Mouse (Mus musculus): ENCODE measurements around the gene Armc12.
A peak's percentile ranks its signal among the peaks of the same experiment; 100 is the strongest.

Gene Armc12

GRCm38 (mm10) chr17:28513337-28513736 is 17.3 kb upstream of the Armc12 start:
- DNase-seq (ENCODE audit: extremely low spot score, low spot score), result no peak

DNA sequence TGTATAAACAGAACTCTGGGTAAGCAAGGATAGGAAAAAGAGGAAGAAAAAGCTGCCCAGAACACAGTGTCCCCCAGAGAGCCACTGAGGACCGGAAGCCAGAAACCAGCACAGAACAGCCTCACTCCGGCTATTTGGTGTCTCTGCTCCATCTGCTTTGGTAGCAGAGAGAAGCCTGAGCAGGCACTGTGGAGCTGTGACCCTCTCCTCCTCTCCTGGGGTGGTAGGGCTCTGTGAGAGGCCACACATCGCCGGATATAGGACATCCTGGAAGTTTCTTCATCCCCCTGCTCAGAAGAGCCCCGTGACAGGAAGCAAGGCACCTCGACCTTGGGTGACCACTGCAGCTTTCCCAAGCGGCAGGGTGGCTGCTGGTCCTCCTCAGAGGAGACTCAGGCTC is 16.8 kb upstream of the Armc12 start:
- no peak for DNase-seq (ENCODE audit: extremely low spot score, low spot score)

- DNase-seq (ENCODE audit: extremely low spot score, low spot score), result no peak
These were observed 16.1 kb upstream of the Armc12 start for GRCm38 (mm10) chr17:28514555-28514954.

DNA sequence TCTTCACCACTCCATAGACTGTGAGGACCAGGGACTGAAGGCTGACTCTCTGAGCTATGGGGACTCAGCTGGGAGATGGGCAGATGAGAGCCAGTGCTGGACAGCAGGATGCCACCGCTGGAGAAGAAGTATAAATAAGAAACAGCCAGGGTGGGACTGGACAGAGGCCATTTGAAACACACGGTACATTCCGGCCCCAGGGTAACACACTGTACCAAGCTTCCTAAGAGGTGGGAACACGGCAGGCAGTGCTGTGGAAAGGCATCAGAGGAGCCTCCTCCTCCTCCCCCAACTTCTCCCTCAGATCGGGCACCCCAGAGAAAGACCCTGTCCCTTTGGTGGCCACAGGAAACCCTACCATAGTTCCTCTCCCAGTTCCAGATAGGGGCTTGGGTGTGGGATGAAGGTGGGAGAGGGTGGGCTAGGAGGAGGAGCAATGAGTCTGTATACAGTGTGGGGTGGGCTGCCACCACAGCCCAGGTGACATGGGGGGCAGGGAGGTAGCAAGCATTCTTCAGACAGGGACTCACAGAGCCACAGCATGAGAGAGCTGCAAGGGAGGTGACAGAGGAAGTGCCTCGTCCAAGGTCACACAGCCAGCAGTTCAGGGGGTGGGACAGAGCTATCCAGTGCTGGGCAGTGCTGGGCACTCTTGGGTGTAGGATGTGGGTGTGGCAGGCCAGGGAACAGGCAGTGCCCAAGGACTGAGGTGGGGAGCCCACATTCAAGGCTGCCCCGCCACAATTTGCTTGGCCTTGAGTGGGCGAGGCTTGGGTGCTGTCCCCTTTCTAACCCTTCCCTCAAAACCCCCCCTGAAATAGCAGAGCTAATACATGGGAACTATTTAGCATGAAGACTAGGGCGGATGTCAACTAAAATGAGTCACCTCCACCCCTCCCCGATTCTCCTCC is 14.9 kb upstream of the Armc12 start:
- DNase-seq (ENCODE audit: extremely low spot score, low spot score), result no peak

DNA sequence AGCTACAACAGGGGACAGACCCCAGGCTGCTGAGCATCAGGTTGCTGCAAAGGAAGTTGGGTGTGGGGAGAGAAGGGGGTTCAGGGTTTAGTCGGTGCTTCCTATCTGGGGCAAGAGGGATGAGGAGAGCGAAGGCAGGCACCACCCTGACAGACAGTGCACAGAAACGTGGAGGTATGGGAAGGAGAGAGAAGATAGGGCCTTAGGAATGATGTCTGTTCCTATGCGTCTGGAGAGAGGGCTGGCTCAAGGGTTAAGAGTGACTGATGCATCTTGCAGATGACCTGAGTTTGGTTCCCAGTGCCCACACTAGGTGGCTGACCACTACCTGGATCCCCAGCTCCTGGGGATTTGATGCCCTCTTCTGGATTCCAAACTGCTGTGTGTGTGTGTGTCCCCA is 13.7 kb upstream of the Armc12 start:
- no peak for DNase-seq (ENCODE audit: extremely low spot score, low spot score)

DNA sequence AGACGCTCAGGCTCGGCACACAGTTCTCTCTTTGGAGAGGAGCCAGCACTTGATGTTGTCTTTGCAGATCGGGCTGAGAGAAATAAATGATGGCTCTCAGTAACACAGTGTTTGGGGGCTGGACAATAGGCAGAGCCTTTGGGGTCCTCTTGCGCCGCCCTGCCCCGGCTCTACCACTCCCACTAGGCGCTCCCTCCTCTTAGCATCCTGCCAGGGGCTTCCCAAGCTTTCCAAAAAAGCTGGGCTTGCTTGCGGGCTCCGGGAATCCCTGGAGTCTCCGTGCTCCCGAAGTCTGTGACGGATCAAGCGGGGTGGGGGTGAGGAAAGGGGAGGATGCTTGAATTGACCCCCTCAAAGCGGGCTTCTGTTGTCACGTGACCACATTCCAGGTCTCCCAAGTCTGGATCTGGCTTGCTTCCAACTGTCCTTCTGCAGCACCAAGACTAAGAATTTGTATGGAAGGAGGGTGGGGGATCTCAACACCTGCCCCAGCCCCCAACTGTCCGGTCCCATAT is 13.1 kb upstream of the Armc12 start, which contains the start of gene Fkbp5:
TSS of gene Fkbp5 (minus strand) at position 87 of the 515 bp plus-strand sequence.
- DNase-seq (ENCODE audit: extremely low spot score, low spot score), result peak; percentile 53

- DNase-seq (ENCODE audit: extremely low spot score, low spot score), result peak; percentile 62
These were observed 12.5 kb upstream of the Armc12 start for GRCm38 (mm10) chr17:28517956-28518614.

DNA sequence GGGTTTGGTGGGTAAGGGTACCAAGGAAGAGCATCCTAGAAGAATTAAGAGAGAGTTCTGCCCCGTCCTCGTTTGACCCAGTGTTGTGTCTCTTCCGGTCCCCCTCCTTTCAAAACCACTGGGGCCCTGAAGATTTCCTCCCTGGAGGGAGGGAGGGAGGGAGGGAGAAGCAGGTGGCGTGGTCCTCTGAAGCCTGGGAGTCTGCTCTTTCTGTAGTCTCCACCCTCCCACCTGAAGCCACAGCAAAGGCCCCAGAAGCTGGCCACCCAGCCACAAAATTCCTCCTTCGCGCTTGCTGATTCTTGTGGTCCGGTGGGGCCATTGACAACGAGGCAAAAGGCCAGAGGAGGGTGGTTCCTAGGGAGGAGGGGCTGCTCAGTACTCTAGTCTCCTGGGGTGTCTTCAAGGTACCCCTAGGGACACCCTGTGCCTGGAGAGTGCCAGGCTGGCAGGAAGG is 12.0 kb upstream of the Armc12 start:
- no peak for DNase-seq (ENCODE audit: extremely low spot score, low spot score)

DNA sequence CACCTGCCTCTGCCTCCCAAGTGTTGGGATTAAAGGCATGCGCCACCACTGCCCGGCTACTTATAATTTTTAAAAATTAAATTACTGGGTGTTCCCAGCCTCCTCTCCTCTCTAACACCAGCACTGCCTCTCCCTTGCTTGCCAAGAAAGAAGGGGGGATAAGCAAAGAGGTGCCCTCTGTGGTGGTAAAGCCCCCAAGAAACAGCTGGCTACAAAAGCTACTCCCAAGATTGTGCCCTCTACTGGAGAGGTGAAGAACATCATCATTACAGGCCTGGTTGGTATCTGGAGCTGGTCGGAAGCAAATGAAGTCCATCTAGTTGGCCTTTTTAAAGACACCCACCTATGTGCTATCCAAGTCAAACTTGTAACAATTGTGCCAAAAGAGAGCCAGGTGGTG is 10.8 kb upstream of the Armc12 start:
- no peak for DNase-seq (ENCODE audit: extremely low spot score, low spot score)

DNA sequence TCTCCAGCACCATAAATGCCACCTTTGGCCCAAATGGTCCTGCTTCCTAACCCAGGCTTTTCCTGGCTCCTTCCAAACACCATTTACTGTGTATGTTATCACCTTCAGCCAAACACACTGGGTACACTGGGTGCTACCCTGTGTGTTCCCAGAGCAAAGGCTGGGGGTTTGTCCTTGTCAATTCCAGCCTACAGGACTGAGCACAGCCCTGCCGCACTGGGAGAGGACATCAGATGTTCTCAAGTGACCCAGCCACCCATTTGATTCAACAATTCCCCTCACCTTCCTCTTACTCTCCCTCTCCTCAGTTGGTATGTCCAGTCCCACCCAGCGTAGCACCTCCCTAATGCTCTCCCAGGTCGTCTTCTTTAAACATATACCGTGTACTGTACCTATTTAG is 10.0 kb upstream of the Armc12 start:
- DNase-seq (ENCODE audit: extremely low spot score, low spot score), result no peak

DNA sequence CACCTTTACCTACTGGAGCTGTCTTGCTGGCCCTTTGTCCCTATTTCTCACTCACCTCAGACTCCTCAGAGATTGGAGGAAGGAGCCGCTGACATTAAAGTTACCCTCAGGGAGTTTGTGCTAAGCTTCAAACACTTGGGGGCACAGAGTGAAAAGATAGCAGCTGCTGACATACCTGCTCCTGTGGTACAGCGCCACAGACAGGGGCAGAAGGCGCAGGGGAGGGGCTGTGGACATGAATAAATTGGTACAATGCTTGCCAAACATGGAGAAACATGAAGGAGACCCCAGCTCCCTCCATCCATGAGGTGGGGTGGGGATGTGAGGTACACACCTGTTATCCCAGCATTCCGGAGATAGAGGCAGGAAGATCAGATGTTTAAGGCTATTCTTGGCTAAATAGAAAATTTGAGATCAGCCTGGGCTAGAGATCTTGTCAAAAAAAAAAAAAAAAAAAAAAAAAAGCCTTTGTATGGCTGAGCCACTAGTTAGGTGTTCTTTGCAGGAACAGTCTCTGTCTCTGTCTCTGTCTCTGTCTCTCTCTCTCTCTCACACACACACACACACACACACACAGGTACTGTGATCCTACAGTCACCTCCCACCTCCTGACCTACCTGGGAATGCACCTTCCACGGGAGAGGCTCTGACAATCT is 9.4 kb upstream of the Armc12 start:
- no peak for DNase-seq (ENCODE audit: extremely low spot score, low spot score)

- DNase-seq (ENCODE audit: extremely low spot score, low spot score), result no peak
These were observed 8.7 kb upstream of the Armc12 start for GRCm38 (mm10) chr17:28521920-28522319.

- DNase-seq (ENCODE audit: extremely low spot score, low spot score), result peak; percentile 87
These were observed 7.8 kb upstream of the Armc12 start for GRCm38 (mm10) chr17:28522623-28523354.

- DNase-seq (ENCODE audit: extremely low spot score, low spot score), result no peak
These were observed 7.1 kb upstream of the Armc12 start for GRCm38 (mm10) chr17:28523355-28524008.

DNA sequence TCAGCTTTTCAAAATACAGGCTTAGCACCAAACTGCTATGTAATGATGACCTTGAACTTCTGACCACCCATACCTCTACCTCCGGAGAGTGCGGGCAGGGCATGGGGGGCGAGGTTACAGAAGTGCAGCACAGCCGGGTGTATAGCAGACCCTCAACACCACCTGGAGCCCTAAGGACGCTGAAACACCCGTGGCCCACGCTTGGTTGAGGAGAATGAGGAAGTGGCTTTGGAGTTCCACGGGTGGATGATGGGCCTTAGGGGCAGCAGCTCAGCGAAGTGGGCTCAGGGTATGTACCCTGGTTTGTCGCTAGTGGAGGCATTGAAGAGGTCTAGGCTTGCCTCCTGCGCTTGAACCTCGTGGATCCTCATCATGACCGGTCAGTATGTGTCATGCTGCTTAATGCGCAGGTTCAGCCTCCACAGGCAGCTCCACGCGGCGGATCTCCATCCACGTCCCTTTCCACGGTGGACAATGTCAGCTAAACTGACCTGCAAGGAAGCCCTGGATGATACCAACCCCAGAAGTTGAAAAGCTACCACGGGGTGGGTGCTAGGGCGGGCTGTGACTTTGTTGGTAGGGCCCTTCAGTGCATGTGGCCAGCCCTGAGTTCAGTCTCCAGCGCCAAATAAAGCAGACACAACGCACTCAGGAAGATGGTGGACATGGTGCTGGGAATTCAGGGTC is 6.5 kb upstream of the Armc12 start:
- DNase-seq (ENCODE audit: extremely low spot score, low spot score), result no peak

- no peak for DNase-seq (ENCODE audit: extremely low spot score, low spot score)
These were observed 5.7 kb upstream of the Armc12 start for GRCm38 (mm10) chr17:28524831-28525430.

DNA sequence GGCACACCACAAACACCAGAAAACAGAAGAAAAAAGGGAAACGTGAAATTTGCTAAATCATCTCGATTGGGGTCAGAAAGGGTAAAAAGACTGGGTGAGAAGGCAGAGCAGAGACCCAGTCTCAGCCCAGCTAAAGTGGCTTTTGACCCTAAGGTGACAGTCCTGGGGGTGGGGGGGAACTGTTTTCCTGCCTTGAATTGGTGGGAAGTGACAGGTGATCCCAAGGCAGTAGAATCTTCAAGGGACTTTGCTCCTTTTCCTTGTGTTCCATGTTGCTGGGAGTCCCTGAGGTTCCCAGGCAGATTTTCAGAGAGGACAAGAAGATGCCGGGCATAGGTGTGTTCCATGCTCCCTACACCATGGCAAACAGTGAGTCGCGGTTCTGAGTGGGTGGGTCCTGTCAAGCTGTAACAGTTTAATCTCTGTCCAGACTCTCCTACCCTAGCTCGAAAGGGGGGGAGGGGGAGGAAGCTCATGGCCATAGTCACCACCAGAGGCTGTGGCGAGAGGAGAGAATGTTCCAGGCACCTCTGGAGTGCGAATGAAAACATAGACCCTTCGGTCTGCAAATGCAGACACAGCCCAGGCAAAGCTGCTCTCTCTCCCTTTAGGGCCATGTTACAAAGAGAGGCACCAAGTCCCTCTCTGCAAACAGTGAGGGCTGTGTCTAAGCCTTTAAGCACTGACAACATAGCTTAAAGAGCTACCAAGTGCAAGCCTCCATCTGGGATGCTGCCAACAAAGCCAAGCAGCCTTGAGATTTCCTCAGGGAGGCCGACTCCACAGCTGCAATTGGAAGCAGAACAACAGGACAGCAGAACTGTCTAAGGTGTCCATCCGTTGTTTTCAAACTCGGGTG is 3.2 kb upstream of the Armc12 start:
- no peak for DNase-seq (ENCODE audit: extremely low spot score, low spot score)

GRCm38 (mm10) chr17:28528043-28528351 is 2.6 kb upstream of the Armc12 start:
- peak; percentile 87 for DNase-seq (ENCODE audit: extremely low spot score, low spot score)

GRCm38 (mm10) chr17:28529116-28529515 is 1.5 kb upstream of the Armc12 start:
- no peak for DNase-seq (ENCODE audit: extremely low spot score, low spot score)
